Mouse (Mus musculus) cerebellum, postnatal 25 days (tissue): Measurements from ENCODE around the gene Hoxa4.

ENCODE experiments used
- DNase-seq, 2 experiments: peaks; one replicate each; pipeline ENCODE4 v3.0.0; 2021; ENCODE audit warnings: mixed read lengths in 2 of 2

The Hoxa4 gene

DNA sequence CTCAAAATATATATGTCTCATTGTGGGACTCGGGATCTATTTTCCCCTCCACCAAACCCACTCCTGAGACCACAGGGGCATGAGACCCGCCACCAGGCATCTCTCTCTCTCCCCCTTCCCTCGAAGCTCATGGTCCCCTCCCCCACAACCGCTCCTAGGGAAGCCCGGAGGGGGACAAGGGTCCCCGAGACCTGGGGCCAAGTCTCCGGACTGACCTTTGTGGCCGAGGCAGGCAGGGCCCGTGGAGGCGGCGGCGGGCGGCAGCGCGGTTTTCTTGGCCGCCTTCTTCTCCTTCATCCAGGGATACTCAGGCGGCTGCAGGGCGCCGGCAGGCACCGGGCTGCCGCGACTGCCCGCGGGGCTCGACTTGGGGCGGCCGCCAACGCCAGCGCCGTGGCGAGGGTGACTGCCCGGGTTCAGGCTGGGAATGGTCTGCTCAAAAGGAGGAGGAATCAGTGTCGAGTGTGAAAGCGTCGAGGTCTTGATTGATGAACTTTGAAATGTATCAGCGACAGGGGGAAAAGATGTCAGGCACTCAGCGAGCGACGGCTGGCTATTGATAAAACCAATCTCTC is 27.4 kb downstream of the Hoxa4 start:
- DNase-seq: peak in 1 of 2 experiments; percentile 12

- DNase-seq: peak in 1 of 2 experiments; percentile 12
These were observed 28.1 kb downstream of the Hoxa4 start for GRCm38 (mm10) chr6:52163366-52164031.

- peak in 1 of 2 experiments; percentile 16 for DNase-seq
These were observed 28.8 kb downstream of the Hoxa4 start for GRCm38 (mm10) chr6:52162611-52163365.

DNA sequence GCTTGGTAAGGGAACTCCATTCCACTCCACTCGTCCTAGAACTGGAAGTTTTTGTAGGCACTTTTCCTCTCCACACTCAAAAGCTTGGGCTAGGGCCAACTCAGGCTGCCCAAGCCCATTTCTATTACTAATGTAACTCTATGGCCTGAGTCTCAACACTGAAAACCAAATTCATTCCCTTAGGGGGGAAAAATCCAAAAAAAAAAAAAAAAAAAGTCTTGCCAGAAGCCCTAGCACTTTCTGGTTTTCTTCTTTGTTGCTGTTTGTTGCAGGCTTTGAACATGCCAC is 29.5 kb downstream of the Hoxa4 start:
- DNase-seq: no peak

DNA sequence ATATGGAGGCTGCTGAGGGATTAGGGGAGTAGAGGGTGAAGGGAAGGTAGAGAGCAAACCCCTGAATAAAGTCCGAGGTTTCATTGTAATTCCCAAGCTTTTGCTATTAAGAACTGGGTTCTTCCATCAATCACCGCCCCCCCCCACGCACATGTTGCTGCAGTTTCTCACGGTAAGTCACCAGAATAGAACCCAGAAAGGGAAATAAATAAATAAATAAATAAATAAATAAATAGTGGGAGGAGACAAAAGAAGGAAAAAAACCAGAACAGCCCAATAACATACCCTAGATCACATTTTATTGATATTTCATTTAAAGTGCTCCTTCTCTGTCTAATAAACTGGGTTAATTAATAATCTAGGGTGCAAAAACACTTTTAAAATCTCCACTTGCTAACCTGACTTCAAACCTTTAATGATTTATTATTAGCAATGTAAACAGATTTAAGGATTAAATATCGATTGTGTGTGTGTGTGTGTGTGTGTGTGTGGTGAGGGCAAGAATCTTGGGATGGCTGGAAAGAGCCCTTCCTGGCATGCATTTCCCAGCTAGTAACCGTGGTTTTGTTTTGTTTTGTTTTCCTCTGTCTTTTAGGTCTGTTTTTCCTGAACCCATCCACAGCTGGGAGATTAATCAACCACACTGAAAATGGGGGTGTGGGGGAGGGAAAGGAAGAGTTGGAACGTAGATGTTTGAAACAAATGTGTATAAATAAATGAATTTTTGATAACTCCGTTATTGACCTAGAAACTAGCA is 30.0 kb downstream of the Hoxa4 start:
- DNase-seq: no peak

GRCm38 (mm10) chr6:52160511-52161335 is 30.8 kb downstream of the Hoxa4 start:
- DNase-seq: no peak

DNA sequence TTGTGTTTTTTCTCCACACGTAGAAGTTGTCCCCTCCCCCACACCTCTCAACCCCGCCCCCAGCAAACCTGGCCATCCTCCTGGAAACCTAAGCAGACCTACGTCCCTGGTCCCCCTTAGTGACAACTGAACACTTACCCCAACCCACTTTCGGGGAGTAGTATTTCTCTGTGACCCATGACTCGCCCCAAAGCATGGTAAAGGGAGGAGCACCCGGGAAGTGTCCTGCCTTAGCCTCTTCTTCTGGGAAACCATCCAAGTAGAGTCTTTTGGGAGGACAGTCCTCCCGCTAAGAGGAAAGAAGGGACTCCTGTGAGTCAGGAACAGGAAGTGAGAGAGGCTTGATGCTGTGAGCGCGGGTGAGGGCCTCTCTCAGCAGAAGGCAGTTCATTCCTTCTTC is 31.6 kb downstream of the Hoxa4 start:
- DNase-seq: no peak

- DNase-seq: no peak
These were observed 32.3 kb downstream of the Hoxa4 start for GRCm38 (mm10) chr6:52159164-52159761.

GRCm38 (mm10) chr6:52158276-52159051 is 33.1 kb downstream of the Hoxa4 start, which contains the start of gene Hoxa1:
Hoxa1 (minus strand) TSS chr6:52158317.
- DNase-seq: no peak

- DNase-seq: no peak
These were observed 33.9 kb downstream of the Hoxa4 start for GRCm38 (mm10) chr6:52157466-52158275.

DNA sequence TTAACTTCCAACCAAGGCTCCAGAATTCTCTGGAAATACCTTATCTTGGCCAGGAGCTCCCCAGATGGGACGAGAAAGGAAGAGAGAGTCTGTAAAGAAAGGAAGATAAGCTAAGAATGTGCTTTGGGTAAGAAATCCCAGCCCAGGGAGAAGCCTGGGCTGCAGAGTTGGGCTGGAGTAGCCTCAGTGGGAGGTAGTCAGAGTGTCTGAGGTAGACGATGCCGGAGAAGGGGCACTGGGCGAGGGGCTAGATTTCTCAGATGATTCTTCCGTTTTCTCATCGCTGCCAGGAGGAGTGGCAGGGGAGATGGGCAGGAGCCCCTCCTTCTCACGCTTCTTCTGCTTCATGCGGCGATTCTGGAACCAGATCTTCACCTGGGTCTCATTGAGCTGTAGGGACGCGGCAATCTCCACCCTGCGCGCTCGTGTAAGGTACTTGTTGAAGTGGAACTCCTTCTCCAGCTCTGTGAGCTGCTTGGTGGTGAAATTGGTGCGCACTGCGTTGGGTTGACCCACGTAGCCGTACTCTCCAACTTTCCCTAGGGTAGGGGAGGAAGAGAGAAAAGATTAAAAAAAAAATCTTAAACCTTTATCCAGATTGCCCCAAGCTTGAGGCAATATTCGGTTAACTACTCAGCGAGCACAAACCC is 34.9 kb downstream of the Hoxa4 start:
- no peak for DNase-seq

GRCm38 (mm10) chr6:52155471-52155870 is 36.1 kb downstream of the Hoxa4 start:
- no peak for DNase-seq

DNA sequence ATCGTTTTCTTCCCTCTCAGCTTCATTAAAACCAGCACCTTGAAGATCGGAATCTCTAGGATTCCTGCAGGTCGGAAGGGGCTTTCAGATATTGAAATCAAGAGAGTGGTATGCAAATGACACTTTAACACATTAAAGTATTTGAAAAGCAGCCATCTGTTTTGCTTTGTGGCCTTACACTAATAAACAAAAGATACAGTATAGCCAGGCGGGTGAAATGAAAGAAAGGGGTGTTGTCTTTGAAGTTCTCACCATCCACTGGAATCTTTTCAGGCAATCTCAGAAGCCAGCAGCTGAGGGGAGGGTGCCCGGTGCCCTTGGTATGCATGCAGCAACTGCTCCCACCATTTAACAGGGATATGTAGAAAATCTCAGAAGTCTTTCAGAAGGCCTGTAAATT is 37.5 kb downstream of the Hoxa4 start:
- DNase-seq: no peak

DNA sequence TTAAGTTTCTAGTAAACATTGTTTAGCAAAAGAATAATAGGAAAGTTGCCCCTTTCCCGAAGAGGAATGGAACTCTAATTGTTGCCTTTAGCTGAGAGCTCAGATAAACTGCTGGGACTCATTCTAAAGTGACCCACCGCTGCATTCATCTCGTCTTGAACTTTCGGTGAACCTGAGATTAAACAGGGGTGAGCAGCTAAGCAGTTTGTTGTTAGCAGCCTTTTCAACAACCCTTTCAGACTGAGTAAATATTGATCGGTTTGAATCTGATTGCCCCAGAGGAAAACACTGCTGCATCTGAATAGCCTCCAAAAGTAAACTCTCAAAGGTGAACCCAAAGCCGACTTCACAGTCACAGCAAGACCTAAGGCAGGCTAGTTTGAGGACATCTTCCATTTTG is 38.3 kb downstream of the Hoxa4 start:
- no peak for DNase-seq

DNA sequence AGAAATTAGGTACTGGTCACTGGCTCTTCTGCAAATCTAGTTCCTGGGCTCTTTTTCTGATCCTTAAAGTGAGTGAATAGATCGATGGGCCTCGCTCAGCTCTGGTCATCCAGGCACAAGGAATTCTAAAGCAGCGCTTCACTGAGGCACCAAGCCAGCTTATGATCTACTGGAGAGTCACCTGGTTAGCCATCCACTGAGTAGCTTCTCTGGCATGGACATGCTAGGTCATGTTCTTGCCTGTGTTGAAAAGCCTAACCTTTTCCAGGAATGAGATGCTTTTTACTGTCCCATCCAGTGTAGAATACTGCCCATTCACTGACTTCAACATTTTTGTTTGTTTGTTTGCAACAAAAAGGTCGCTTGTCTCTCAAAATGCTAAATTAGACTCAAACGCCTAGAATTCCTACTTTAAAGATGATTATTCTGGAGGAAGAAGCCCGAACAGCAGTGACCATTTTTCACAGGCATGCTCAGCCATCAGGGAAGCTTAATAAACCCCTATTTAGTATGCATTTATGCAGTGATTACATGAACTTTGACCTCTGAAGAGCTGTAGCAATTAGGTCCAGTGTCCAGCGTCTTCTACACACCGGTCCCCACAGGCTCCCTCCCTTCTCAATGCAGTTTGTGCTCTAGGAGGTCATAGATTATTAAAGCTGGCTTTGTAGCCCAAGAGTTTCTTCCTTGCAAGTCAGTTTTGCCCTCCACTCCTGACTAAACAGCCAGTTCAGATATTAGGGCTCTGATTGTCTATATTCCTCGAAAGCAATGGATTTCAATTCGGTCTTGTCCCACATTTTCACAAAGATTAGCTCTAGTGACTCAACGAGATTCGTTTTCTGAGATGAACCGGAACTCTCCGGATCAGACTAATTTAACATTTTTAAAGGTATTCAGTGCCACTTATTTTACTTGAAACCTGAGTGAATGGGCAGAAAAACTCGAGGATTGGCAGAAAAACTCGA is 39.0 kb downstream of the Hoxa4 start:
- DNase-seq: no peak

- no peak for DNase-seq
These were observed 40.0 kb downstream of the Hoxa4 start for GRCm38 (mm10) chr6:52151571-52151970.

GRCm38 (mm10) chr6:52150401-52150966 is 41.1 kb downstream of the Hoxa4 start:
- DNase-seq: no peak
